Mouse (Mus musculus) ovary, postnatal 10 days (tissue): ENCODE results near the gene Mcub.

Experiments
- DNase-seq: peaks from one replicate; pipeline ENCODE4 v3.0.0; 2022; ENCODE audit warnings: low spot score

The Mcub gene

GRCm38 (mm10) chr3:129893143-129893542 is 76.9 kb downstream of the Mcub start:
- DNase-seq = no peak

DNA sequence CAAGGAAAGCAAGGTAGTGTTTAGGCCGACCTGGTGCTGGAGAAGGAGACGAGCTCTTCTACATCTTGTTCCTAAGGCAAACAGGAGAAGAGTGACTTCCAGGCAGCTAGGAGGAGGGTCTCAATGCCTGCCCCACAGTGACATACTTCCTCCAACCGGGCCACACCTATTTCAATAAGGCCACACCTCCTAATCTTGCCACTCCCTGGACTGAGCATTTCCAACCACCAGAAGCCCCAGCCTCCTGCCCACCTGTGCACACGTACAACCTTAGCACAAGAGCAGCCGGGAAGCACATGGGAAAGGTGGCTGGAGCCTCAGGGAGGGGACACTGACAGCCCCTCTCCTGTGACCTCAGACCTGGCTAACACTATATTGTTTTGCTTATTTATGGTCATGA is 78.0 kb downstream of the Mcub start:
- no peak for DNase-seq

- DNase-seq = no peak
Measured at GRCm38 (mm10) chr3:129887779-129888517, 82.1 kb downstream of the Mcub start.

GRCm38 (mm10) chr3:129886430-129886829 is 83.6 kb downstream of the Mcub start:
- DNase-seq = no peak

- no peak for DNase-seq
Measured at GRCm38 (mm10) chr3:129885577-129885976, 84.4 kb downstream of the Mcub start.

DNA sequence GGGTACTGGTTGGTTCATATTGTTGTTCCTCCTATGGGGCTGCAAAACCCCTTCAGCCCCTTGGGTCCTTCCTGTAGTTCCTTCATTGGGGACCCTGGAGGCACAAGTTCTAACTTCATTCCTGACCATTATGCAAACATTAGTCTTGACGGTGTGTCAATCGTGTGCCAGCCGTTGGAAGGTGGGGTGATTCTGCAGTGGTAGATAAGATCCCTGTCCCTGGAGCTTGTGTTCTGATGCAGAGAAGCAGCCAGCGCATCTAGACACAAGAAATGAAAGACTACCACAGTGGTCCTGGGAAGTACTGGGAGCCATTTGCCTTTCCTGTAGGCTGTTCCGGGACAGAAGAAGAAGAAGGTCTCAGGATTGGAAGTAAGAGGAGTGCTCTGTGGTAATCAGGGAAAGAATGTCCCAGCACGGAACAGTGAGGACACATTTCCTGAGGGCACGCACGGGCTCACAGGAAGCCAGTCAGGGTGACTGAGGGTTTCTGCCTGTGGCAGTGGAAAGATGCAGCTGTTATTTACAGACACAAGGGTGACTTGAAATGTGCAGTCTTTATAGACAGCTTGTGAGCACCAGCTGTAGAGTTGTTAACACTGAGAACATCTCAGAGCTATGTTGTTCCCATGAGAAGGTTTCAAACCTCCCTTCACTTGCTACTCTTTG is 88.9 kb downstream of the Mcub start:
- DNase-seq = no peak

DNA sequence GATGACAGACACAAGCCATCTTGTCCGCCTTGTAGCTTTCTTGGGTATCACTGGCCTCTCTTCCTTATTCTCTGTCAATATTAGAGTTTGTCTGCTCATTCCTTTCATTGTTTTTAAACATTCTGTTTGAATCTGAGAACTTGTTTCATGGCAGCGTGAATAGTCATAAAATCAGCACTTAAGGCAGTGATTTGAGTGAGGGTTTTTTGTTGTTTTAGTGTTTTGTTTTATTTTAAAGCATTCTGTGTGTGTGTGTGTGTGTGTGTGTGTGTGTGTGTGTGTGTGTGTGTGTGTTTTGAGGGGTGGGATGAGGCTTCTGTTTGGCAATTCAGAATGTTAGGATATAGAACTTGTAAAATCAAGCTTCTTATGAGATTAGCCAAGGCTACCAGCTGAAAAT is 90.1 kb downstream of the Mcub start:
- no peak for DNase-seq

DNA sequence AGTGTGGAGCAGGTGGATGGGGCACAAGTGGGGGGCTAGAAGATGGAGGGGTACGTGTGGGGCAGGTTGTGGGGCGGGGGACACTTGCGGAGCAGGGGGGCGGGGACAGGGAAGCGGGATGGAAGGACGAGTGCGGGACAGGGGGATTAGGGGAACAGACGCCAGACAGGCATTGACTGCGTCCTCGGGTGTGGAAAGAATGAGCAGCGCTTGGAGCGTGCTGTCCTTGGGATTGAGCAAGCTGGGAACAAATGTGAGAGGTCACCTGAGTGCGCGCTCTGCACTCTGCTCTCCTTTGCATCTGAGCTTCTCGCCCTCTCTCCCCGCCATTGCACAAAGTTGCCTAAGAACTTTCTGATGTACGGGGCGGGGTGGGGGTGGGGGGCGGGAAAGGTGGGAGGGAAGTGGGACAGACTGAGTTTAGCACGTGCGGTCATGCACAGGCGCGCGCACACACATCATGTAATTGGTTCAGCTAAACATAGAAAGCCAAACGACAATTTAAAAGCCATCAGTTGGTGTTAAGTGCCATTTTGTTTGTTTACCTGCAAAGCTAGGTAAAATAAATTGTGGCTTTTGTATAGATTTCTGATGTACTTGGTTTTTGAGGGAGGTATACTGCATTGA is 90.8 kb downstream of the Mcub start:
- no peak for DNase-seq

GRCm38 (mm10) chr3:129878405-129879021 is 91.5 kb downstream of the Mcub start, which contains the start of gene Pla2g12a:
Gene Pla2g12a (plus strand): TSS chr3:129878606.
- peak; percentile 73 for DNase-seq

DNA sequence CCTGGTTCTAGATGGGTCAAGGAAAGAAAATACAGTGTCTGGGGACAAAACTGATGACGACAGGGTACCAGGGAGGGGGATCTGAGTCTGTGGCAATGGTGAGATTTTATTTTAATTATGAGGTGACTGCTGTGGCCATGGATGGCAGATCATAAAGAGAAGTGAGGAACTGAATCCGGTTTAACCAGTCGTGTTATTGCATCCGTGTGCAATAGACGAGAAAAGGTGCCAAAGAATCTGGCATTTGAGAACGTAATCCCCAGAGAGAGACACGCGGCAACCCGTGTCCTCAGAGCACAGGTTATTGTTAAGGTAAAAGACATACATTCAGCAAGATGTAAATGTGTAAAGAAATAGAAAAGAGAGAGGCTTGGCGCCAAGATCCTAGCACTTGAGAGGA is 92.7 kb downstream of the Mcub start:
- DNase-seq = no peak
